Mouse (Mus musculus) stomach, embryonic 15.5 days (tissue): ENCODE measurements around the gene Cntd1. TPM values are rescaled to one million over a fixed set of nuclear protein-coding genes. Genes with fewer than 3 reads are reported as not detected.

ENCODE experiments used
- polyA plus RNA-seq: library from polyadenylated mRNA; unstranded; fragments of >200 nt; fragmentation: Nextera tagmentation; extraction: Ambion mirVana; gene quantifications from 2 replicates; pipeline ENCODE4 v1.2.1, GENCODE M21; 2015

Gene Cntd1
- polyA plus RNA-seq, 1 experiment from 2014 or later, result 0.85 TPM

Other genes starting within 250 kb of the Cntd1 start
- gene Naglu, start 209.0 kb upstream of the Cntd1 start, polyA plus RNA-seq, result 17.0 and 17.9 TPM in 2 replicates
- gene Hsd17b1, start 200.6 kb upstream of the Cntd1 start, polyA plus RNA-seq, result 0.13 and 0.26 TPM in 2 replicates
- gene Coasy, start 196.4 kb upstream of the Cntd1 start, polyA plus RNA-seq, result 38.5 and 41.5 TPM in 2 replicates
- gene Mlx, start 191.7 kb upstream of the Cntd1 start, polyA plus RNA-seq, result 50.7 and 54.5 TPM in 2 replicates
- gene Psmc3ip, start 183.6 kb upstream of the Cntd1 start, polyA plus RNA-seq, result 26.9 and 27.6 TPM in 2 replicates
- gene Retreg3, start 159.1 kb upstream of the Cntd1 start, polyA plus RNA-seq, result 21.0 and 21.3 TPM in 2 replicates
- 58.5 and 64.0 TPM in 2 replicates for gene Tubg1, start 159.1 kb upstream of the Cntd1 start, polyA plus RNA-seq
- gene Tubg2, start 123.1 kb upstream of the Cntd1 start, polyA plus RNA-seq, result 3.4 and 3.8 TPM in 2 replicates
- 2.0 and 2.6 TPM in 2 replicates for gene Cntnap1, start 108.5 kb upstream of the Cntd1 start, polyA plus RNA-seq
- gene Plekhh3, start 107.7 kb upstream of the Cntd1 start, polyA plus RNA-seq, result 19.7 and 23.5 TPM in 2 replicates
- gene Ccr10, start 103.6 kb upstream of the Cntd1 start, polyA plus RNA-seq, result 0.19 and 0.34 TPM in 2 replicates
- gene Ezh1, start 52.5 kb upstream of the Cntd1 start, polyA plus RNA-seq, result 14.9 and 16.7 TPM in 2 replicates
- 111 TPM in 2 replicates for gene Ramp2, start 33.0 kb upstream of the Cntd1 start, polyA plus RNA-seq
- 131 and 138 TPM in 2 replicates for gene Vps25, start 25.3 kb upstream of the Cntd1 start, polyA plus RNA-seq
- 17.9 and 19.8 TPM in 2 replicates for gene Wnk4, start 18.4 kb upstream of the Cntd1 start, polyA plus RNA-seq
- gene Coa3, start 102 bp downstream of the Cntd1 start, polyA plus RNA-seq, result 202 and 221 TPM in 2 replicates
- 135 and 142 TPM in 2 replicates for gene Becn1, start 23.3 kb downstream of the Cntd1 start, polyA plus RNA-seq
- 125 and 136 TPM in 2 replicates for gene Psme3, start 37.2 kb downstream of the Cntd1 start, polyA plus RNA-seq
- gene Aoc2, start 46.1 kb downstream of the Cntd1 start, polyA plus RNA-seq, result 1.3 and 1.4 TPM in 2 replicates
- 2.0 and 3.0 TPM in 2 replicates for gene Aoc3, start 51.6 kb downstream of the Cntd1 start, polyA plus RNA-seq
- gene G6pc, start 88.5 kb downstream of the Cntd1 start, polyA plus RNA-seq, result 0.06 and 0.09 TPM in 2 replicates
- 58.5 and 69.5 TPM in 2 replicates for gene Aarsd1, start 138.6 kb downstream of the Cntd1 start, polyA plus RNA-seq
- gene Gm27029, start 145.8 kb downstream of the Cntd1 start, polyA plus RNA-seq, result 6.9 and 12.3 TPM in 2 replicates
- 20.7 and 20.8 TPM in 2 replicates for gene Rundc1, start 146.1 kb downstream of the Cntd1 start, polyA plus RNA-seq
- 14.5 and 17.5 TPM in 2 replicates for gene Ptges3l, start 146.3 kb downstream of the Cntd1 start, polyA plus RNA-seq
- gene Rpl27, start 163.3 kb downstream of the Cntd1 start, polyA plus RNA-seq, result 284 and 331 TPM in 2 replicates
- 24.2 and 24.5 TPM in 2 replicates for gene Ifi35, start 169.4 kb downstream of the Cntd1 start, polyA plus RNA-seq
- 16.0 and 17.1 TPM in 2 replicates for gene Rnd2, start 186.0 kb downstream of the Cntd1 start, polyA plus RNA-seq
- 59.3 and 62.3 TPM in 2 replicates for gene Vat1, start 187.2 kb downstream of the Cntd1 start, polyA plus RNA-seq